Mouse (Mus musculus): ENCODE data around the gene Tgm5.
"Not testable (repeated sequence)": the region's sequence is repeated elsewhere in the genome, so short reads cannot be mapped to it uniquely, and the experiment has no call there.

Gene Tgm5

DNA sequence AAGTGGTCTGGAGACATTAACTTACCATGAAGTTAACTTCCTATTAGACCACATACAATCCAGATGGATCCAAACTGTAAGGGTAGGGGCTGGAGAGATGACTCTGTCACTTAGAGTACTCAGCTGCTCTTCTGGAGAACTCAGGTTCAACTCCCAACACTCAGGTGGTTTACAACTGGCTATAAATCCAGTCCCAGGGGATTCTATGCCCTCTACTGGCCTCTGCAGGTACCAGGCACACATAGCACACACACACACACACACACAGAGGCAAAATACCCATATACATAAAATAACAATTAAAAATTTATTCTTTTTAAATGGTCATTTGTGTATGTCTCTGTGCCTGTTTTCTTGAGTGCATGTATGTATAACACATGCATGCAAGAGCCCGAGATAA lies 46.3 kb downstream of the Tgm5 start:
- no peak for DNase-seq

GRCm38 (mm10) chr2:121038851-121039250 lies 46.8 kb downstream of the Tgm5 start:
- DNase-seq = not testable (repeated sequence)

- DNase-seq = no peak
These were observed 48.8 kb downstream of the Tgm5 start, which contains the start of gene Epb42 for GRCm38 (mm10) chr2:121036733-121037341. Gene Epb42, minus strand, starts transcription at chr2:121037072.

DNA sequence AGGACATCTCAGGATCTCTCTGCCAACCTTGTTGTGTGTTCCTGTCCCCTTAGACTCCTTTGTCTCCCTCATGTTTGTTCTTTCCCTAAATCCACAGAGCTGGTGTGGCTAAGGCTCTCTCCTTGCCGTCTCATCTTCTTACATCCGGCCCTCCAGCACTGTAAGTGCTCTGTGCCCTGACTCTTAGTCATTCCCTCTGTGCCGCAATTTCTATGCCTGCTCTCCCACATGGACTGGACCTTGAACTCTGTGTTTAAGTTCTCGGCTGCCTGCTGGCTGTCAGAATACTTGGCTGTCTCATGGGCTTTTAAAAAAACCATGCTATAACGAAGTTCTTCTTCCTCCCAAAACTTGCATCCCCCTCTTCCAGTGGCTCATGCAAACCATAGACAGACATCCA lies 62.7 kb downstream of the Tgm5 start:
- peak; percentile 42 for DNase-seq

DNA sequence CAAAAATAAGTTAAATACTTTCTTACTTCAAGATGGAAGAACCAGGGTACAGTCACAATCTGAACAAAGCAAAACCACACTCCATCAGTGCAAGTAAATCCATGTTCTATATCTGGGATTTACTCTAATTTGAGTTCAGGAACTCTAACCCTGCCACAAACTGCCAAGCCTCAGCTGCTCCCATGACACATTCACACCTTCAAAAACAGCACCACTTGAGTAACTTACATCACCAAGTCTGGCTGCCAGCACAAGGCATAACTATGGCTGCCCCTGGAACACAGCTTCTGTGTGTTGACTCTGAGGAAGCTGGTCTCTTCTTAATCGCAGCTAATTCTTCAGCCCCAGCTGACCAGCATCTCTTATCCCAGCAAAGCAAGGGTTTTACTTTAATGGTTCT lies 68.5 kb downstream of the Tgm5 start:
- no peak for DNase-seq

DNA sequence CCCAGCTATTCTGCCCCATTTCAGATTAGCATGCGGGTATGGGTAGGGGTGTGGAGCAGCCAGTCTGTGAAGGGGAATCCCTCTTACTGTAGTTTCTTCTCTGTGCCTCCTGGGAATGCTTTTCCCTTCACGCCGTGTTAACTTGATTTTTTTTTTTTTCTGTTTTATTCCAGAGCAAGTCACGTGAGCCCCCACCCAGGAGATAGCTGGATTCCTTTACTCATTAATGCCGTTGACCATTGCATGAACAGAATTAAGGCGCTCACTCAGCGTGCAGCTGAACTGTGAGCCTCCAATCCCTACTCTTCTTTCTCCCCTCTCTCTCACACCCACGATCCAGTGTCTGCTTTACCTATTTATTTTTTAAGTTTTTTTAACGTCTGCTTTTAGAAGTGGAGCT lies 69.4 kb downstream of the Tgm5 start:
- DNase-seq = peak; percentile 61

GRCm38 (mm10) chr2:121015507-121015906 lies 70.1 kb downstream of the Tgm5 start:
- no peak for DNase-seq

- DNase-seq = no peak
These were observed 73.0 kb downstream of the Tgm5 start for GRCm38 (mm10) chr2:121012676-121013075.

- DNase-seq = no peak
These were observed 76.5 kb downstream of the Tgm5 start for GRCm38 (mm10) chr2:121009071-121009677.

- DNase-seq = no peak
These were observed 77.0 kb downstream of the Tgm5 start for GRCm38 (mm10) chr2:121008664-121009007.

DNA sequence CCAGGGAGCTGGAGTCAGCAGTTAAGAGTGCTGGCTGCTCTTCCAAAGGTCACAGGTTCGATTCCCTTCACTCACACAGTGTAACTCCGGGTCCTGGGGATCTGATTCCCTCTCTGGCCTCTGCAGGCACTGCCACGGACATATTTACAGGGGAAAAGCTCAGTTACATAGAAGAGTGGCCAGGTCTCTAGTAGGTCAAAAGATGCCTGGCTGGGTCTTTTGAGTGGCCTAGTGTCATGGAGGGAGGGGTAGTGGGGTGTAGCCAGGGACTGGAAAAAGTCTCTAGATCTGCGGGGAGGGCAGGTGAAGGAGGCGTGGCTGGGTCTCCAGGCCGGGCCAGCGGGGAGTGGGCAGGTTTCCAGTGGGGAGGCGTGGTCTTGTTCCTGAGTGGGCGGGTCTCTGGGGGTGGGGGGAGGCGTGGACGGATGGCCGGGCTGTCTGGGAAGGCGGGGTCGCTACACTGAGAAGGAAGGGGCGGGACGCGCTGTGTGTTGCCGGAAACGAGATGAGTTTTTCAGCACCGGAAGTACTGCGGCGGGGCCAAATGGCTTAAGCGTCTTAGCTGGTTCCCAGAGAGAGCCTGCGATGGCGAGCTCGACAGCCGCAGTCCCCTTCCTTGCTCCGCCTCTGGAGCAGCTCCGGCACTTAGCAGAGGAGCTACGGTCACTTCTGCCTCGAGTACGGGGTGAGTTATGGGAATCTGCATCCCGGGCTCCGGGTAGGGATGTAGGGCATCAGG lies 77.5 kb downstream of the Tgm5 start, which contains the start of gene Ccndbp1:
Gene Ccndbp1 (plus strand): TSS at position 479 of the 739 bp plus-strand sequence.
- peak; percentile 96 for DNase-seq

- DNase-seq = peak; percentile 16
These were observed 78.7 kb downstream of the Tgm5 start for GRCm38 (mm10) chr2:121006986-121007385.

GRCm38 (mm10) chr2:121004018-121004811 lies 81.4 kb downstream of the Tgm5 start:
- no peak for DNase-seq

- DNase-seq = no peak
These were observed 82.1 kb downstream of the Tgm5 start for GRCm38 (mm10) chr2:121003586-121003985.

DNA sequence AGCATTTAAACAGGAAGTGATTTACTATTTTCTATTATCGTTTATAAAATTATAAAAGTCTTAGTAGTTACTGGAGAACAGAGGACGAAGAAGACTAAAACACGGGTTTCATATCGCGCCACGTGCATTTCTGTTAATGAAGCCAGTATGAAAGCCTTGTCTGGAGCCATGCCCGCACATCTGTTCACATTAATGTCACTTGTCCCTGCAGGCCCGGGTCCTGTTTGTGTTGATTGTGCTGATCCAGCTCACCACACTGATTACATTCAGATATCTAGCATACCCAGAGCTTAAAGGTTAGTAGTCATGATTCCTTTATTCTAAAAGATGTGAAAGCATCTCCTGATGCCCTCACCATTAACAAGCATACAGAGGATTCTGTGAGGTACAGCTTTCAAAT lies 86.8 kb downstream of the Tgm5 start:
- no peak for DNase-seq

DNA sequence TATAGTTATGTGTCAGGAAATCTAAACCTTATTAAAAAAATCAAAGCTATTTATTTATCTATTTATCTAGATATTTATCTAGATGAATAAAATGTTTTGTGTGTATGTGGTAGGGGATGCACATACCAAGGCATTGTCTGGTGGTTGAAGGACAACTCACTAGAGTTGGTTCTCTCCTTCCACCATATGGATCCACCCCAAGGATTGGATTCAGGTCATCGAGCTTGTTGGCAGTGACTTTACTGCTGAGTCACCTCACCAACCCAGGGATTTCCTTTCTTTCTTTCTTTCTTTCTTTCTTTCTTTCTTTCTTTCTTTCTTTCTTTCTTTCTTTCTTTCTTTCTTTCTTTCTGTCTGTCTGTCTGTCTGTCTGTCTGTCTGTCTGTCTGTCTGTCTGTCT lies 89.0 kb downstream of the Tgm5 start:
- DNase-seq = not testable (repeated sequence)
